Mouse (Mus musculus): ENCODE measurements at regions not wholly inside any gene's neighbourhood (a gene's known extent, or its start where the extent isn't known, plus 50 kb on each side); places are given as distances from the start of the nearest gene placed in this dataset.

DNA sequence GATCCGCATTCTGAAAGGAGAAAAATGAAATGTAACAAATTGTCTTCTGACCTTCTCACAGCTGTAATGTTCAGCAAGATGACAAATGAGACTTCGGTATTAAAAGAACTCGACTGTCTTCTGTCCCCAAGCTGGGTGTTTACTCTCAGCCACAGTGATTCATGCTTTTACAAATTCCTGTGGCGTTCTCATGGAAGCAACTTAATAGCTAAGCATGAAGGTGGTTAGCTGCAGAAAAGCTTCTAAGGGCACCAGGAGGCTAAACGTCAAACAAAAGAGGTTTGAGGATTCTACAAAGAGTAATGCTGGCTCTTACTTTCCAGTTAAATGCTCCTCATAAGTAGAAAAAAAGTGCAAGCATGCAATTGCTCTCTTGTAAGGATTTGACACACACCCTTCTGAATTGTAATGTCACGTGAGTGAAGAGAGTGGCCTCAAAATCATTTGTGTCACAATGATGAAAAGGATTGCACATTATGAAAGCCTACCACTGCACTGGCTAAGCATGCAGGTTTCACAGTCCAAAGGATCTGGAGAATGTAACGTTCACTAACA lies 543.8 kb upstream of the Negr1 start:
- Histone ChIP-seq H3K27me3 (ENCODE audit: control insufficient read depth, insufficient read depth, low read length) (no peaks in the 10 kb centered on the region), H3K27ac (no peak overlapping the region), H3K9ac (ENCODE audit: low read depth, low read length) (no peak overlapping the region), H3K36me3 (ENCODE audit: control insufficient read depth, insufficient read depth, low read length) (no peaks in the 10 kb centered on the region), H3K4me3 (no peak overlapping the region), H3K79me2 (replicated peaks; ENCODE audit: control insufficient read depth, insufficient read depth, low read length) (no peaks in the 10 kb centered on the region), H3K4me1 (ENCODE audit: control insufficient read depth, insufficient read depth, low read length) (no peaks in the 10 kb centered on the region)
- no peak for DNase-seq
- intact Hi-C loops (cut with DNase I) = no loop called here
- WGBS = 66% methylated on average over 7 of the region's 7 CpGs
- TF ChIP-seq POLR2A (IDR thresholded peaks at IDR 0.05; ENCODE audit: insufficient read depth, low read depth, low read length) (no peak), EP300 (IDR thresholded peaks at IDR 0.05; ENCODE audit: insufficient read depth, low read depth, low read length) (no peak), CTCF (IDR thresholded peaks at IDR 0.05) (no peak)

DNA sequence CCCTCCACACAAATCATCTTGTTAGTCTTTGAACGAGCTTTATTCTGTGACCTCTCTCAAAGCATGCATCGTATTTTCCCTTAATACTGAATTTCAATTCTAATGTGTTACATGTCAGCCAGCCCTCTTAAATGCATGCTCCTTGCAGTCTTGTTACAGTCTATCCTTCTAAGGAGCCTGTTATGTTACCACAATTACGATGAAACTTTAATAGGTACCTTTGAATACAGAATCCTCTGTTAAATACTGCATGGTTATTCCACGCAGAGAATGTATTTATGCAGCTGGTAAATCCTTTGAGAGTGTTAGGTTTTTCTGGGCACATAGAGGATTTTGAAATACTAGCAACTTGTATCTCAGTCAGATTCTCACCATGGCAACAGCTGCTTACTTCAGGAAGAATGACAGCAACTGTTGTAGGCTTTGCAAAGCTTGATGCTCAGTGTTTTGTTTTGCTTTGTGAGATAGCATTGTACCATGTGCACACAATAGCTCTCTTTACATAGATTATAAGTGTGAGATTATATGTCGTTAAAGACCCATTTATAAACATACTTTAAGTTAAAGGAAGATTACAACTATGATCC lies 532.9 kb upstream of the Negr1 start:
- H3K9ac ChIP-seq (ENCODE audit: low read depth, low read length) = no peak overlapping the region
- 70% methylated on average over 5 of the region's 5 CpGs for WGBS
- H3K79me2 ChIP-seq (replicated peaks; ENCODE audit: control insufficient read depth, insufficient read depth, low read length) = no peaks in the 10 kb centered on the region
- no peak for DNase-seq
- H3K4me3 ChIP-seq = no peak overlapping the region
- H3K27me3 ChIP-seq (ENCODE audit: control insufficient read depth, insufficient read depth, low read length) = no peaks in the 10 kb centered on the region
- no peaks in the 10 kb centered on the region for H3K36me3 ChIP-seq (ENCODE audit: control insufficient read depth, insufficient read depth, low read length)
- TF ChIP-seq CTCF (IDR thresholded peaks at IDR 0.05) = no peak
- TF ChIP-seq POLR2A (IDR thresholded peaks at IDR 0.05; ENCODE audit: insufficient read depth, low read depth, low read length) = no peak
- TF ChIP-seq EP300 (IDR thresholded peaks at IDR 0.05; ENCODE audit: insufficient read depth, low read depth, low read length) = no peak
- intact Hi-C loops (cut with DNase I) = no loop called here
- no peaks in the 10 kb centered on the region for H3K4me1 ChIP-seq (ENCODE audit: control insufficient read depth, insufficient read depth, low read length)
- H3K27ac ChIP-seq = no peak overlapping the region

DNA sequence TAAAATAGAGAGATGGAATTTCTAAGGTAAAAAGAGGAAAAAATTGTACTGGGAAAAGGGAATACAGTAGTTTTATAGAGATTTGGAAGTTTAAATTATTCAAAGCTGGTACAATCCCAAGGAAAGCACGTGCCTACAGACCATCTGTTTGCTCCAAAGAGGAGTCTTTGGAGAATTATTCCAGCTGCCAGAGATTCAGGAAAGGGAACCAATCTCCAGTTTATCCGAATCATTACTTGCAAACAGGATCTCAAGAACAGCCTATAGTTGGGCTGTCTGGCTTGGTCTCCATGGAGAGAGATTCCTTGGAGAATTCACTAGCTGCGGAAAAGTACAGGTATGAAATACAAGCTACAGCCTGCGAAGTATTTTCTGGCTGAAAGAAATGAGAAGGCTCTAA lies 491.3 kb upstream of the Negr1 start:
- Histone ChIP-seq H3K36me3 (ENCODE audit: control insufficient read depth, insufficient read depth, low read length) (no peaks in the 10 kb centered on the region), H3K4me1 (ENCODE audit: control insufficient read depth, insufficient read depth, low read length) (no peaks in the 10 kb centered on the region)

DNA sequence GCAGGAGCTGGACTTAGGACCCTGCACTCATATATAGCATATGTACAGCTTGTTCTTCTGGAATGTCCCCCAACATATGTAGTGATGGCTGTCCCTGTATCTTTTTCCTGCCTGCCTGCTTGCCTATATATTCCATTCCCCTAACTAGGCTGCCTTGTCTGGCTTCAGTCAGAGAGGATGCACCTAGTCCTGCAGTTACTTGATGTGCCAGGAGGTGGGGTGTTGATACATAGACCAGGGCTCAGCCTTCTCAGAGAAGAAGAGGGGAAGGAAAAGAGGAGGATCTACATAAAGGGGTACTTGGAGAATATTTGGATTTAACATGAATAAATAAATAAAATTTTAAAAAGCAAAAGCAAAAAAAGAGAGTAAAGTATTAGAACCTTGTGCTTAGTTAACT lies 479.3 kb upstream of the Negr1 start:
- Histone ChIP-seq H3K79me2 (replicated peaks; ENCODE audit: control insufficient read depth, insufficient read depth, low read length) (no peaks in the 10 kb centered on the region), H3K9ac (ENCODE audit: low read depth, low read length) (no peak overlapping the region), H3K27me3 (ENCODE audit: control insufficient read depth, insufficient read depth, low read length) (no peaks in the 10 kb centered on the region), H3K36me3 (ENCODE audit: control insufficient read depth, insufficient read depth, low read length) (no peaks in the 10 kb centered on the region), H3K27ac (no peak overlapping the region), H3K4me3 (no peak overlapping the region), H3K4me1 (ENCODE audit: control insufficient read depth, insufficient read depth, low read length) (no peaks in the 10 kb centered on the region)
- DNase-seq = no peak
- TF ChIP-seq CTCF (IDR thresholded peaks at IDR 0.05) = peak; percentile 12; the same call in 1 of the 2 replicates
- no peak for TF ChIP-seq EP300 (IDR thresholded peaks at IDR 0.05; ENCODE audit: insufficient read depth, low read depth, low read length)
- intact Hi-C loops (cut with DNase I) = no loop called here

More for the DNA sequence above, 491.3 kb upstream of the Negr1 start:
- Histone ChIP-seq H3K9ac (ENCODE audit: low read depth, low read length) (no peak overlapping the region), H3K4me3 (no peak overlapping the region), H3K79me2 (replicated peaks; ENCODE audit: control insufficient read depth, insufficient read depth, low read length) (no peaks in the 10 kb centered on the region), H3K27ac (no peak overlapping the region), H3K27me3 (ENCODE audit: control insufficient read depth, insufficient read depth, low read length) (no peaks in the 10 kb centered on the region)
- intact Hi-C loops (cut with DNase I) = no loop called here
- no peak for DNase-seq
- TF ChIP-seq CTCF (IDR thresholded peaks at IDR 0.05) (no peak), EP300 (IDR thresholded peaks at IDR 0.05; ENCODE audit: insufficient read depth, low read depth, low read length) (no peak), POLR2A (IDR thresholded peaks at IDR 0.05; ENCODE audit: insufficient read depth, low read depth, low read length) (no peak)
- WGBS = 77% methylated on average over 4 of the region's 4 CpGs

DNA sequence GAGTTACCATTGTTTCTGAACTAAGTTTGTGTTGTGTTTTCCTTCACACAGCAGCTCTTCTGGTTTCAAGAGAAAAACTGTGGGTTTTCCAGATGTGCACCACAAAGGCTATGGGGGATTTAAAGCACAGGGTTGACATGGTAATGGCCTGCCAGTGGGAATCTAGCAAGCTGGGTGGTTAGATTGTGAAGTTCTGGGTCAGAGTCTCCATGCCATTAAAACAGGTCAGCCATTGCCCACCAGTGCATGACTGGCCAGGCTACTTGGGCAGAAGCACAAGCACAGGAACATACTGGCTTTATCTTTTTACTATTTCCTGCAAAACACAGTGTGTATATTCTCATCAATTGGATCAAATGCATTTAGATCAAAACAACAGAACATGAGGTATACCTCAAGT lies 467.9 kb upstream of the Negr1 start:
- H3K4me1 ChIP-seq (ENCODE audit: control insufficient read depth, insufficient read depth, low read length) = no peaks in the 10 kb centered on the region
- no peaks in the 10 kb centered on the region for H3K79me2 ChIP-seq (replicated peaks; ENCODE audit: control insufficient read depth, insufficient read depth, low read length)
- intact Hi-C loops (cut with DNase I) = no loop called here
- no peaks in the 10 kb centered on the region for H3K27me3 ChIP-seq (ENCODE audit: control insufficient read depth, insufficient read depth, low read length)
- H3K36me3 ChIP-seq (ENCODE audit: control insufficient read depth, insufficient read depth, low read length) = no peaks in the 10 kb centered on the region
- H3K9ac ChIP-seq (ENCODE audit: low read depth, low read length) = no peak overlapping the region
- H3K4me3 ChIP-seq = no peak overlapping the region
- TF ChIP-seq CTCF (IDR thresholded peaks at IDR 0.05) = no peak
- no peak for TF ChIP-seq EP300 (IDR thresholded peaks at IDR 0.05; ENCODE audit: insufficient read depth, low read depth, low read length)
- no peak for TF ChIP-seq POLR2A (IDR thresholded peaks at IDR 0.05; ENCODE audit: insufficient read depth, low read depth, low read length)
- no peak overlapping the region for H3K27ac ChIP-seq
- no peak for DNase-seq

DNA sequence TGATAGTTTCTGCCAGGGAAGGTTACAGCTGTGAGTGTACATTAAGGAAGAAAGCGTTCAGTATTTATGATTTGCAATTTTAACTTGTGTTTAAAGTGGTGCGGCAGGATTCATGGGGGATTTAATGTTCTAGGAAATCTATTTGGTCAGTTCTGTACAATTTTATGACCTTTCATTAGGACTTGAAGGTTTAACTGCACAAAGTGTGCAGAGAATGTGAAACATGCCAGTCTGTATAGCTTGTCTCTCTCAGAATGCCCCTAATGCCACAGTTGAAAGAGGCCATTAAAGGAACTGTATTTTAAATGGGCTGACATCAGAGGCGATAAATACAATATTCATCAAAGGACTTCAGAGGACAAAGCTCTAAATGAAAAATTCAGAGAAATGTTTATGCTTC lies 466.6 kb upstream of the Negr1 start:
- Histone ChIP-seq H3K36me3 (ENCODE audit: control insufficient read depth, insufficient read depth, low read length) (no peaks in the 10 kb centered on the region), H3K27me3 (ENCODE audit: control insufficient read depth, insufficient read depth, low read length) (no peaks in the 10 kb centered on the region), H3K4me3 (no peak overlapping the region), H3K79me2 (replicated peaks; ENCODE audit: control insufficient read depth, insufficient read depth, low read length) (no peaks in the 10 kb centered on the region), H3K4me1 (ENCODE audit: control insufficient read depth, insufficient read depth, low read length) (no peaks in the 10 kb centered on the region), H3K9ac (ENCODE audit: low read depth, low read length) (no peak overlapping the region), H3K27ac (no peak overlapping the region)
- 93% methylated on average over 3 of the region's 3 CpGs for WGBS
- intact Hi-C loops (cut with DNase I) = no loop called here
- DNase-seq = no peak
- TF ChIP-seq CTCF (IDR thresholded peaks at IDR 0.05) = no peak
- TF ChIP-seq EP300 (IDR thresholded peaks at IDR 0.05; ENCODE audit: insufficient read depth, low read depth, low read length) = no peak
- TF ChIP-seq POLR2A (IDR thresholded peaks at IDR 0.05; ENCODE audit: insufficient read depth, low read depth, low read length) = no peak

All from heart, adult 2 months (tissue).